Mouse (Mus musculus) splenic B cell, adult 2 months (primary cell): Measurements from ENCODE around the gene S100a8.

Experiments used
- DNase-seq: peaks from one replicate; pipeline ENCODE4 v3.0.0-alpha.2; 2011; ENCODE audit warnings: low read depth, low spot score
- H3K27me3 ChIP-seq: 2 replicates; pipeline ENCODE4 v1.6.1; 2012; ENCODE audit warnings: mild to moderate bottlenecking, low read length, moderate library complexity, mixed read lengths; ENCODE audit not compliant: control insufficient read depth, poor library complexity, insufficient read depth, severe bottlenecking
- H3K36me3 ChIP-seq: 2 replicates; pipeline ENCODE4 v1.6.1; 2012; ENCODE audit warnings: mild to moderate bottlenecking, low read length, moderate library complexity, mixed read lengths; ENCODE audit not compliant: control insufficient read depth, poor library complexity, insufficient read depth, severe bottlenecking

The S100a8 gene

DNA sequence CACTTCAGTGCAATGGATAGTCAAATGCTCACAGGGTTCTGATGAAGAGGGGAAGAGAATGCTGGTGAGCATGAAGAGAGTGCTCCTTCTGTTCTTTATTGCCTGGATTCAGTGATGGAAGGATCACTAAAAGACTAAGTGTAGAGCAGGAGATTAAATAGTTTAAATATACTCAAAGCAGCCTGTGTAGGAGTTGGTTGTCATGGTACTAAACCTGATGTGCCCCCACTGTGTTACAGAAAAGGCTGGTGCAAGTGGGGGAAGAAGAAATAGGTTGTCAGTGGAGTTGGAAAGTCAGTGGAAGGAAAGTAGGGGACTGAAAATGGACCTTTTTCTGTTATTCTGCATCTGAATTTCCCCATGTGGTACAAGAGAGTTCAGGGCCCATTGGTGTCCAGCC is 19.8 kb upstream of the S100a8 start:
- no peak for DNase-seq
- Histone ChIP-seq H3K27me3 (no peaks in the 10 kb centered on the region; the same call in 1 of the 2 replicates), H3K36me3 (no peaks in the 10 kb centered on the region)

- no peaks in the 10 kb centered on the region for H3K36me3 ChIP-seq
- no peak for DNase-seq
- no peaks in the 10 kb centered on the region; the same call in 1 of the 2 replicates for H3K27me3 ChIP-seq
Observed at GRCm38 (mm10) chr3:90649832-90650231, 18.9 kb upstream of the S100a8 start.

- Histone ChIP-seq H3K36me3 (no peaks in the 10 kb centered on the region), H3K27me3 (no peaks in the 10 kb centered on the region; the same call in 1 of the 2 replicates)
- peak; percentile 74 for DNase-seq
Observed at GRCm38 (mm10) chr3:90652878-90653508, 15.8 kb upstream of the S100a8 start.

- no peaks in the 10 kb centered on the region for H3K36me3 ChIP-seq
- no peak for DNase-seq
Observed at GRCm38 (mm10) chr3:90653717-90654116, 15.1 kb upstream of the S100a8 start, which contains the start of gene S100a7a. S100a7a (plus strand) TSS chr3:90654017.

DNA sequence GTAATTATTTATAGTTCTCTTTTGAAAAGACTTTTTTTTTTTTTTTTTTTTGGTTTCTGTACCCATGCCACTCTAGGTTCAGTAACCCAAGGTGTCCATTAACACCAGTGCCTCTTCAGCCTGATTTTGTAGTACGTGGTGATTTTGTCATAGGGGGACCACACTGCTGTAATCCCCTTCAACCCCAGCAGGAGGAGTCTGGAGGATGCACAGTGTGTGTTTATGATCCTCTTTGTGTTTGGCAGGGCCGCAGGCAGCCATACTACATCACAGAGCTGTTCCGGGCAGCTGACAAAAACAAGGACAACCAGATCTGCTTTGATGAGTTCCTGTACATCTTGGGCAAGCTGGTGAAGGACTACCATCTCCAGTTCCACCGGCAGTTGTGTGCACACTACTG is 11.4 kb upstream of the S100a8 start:
- peak; percentile 15 for DNase-seq
- no peaks in the 10 kb centered on the region for H3K36me3 ChIP-seq
- H3K27me3 ChIP-seq: no peaks in the 10 kb centered on the region

More at GRCm38 (mm10) chr3:90653717-90654116, 15.1 kb upstream of the S100a8 start, which contains the start of gene S100a7a:
- no peaks in the 10 kb centered on the region; the same call in 1 of the 2 replicates for H3K27me3 ChIP-seq

GRCm38 (mm10) chr3:90659364-90660044 is 9.3 kb upstream of the S100a8 start:
- Histone ChIP-seq H3K36me3 (no peaks in the 10 kb centered on the region), H3K27me3 (no peaks in the 10 kb centered on the region)
- DNase-seq: no peak

DNA sequence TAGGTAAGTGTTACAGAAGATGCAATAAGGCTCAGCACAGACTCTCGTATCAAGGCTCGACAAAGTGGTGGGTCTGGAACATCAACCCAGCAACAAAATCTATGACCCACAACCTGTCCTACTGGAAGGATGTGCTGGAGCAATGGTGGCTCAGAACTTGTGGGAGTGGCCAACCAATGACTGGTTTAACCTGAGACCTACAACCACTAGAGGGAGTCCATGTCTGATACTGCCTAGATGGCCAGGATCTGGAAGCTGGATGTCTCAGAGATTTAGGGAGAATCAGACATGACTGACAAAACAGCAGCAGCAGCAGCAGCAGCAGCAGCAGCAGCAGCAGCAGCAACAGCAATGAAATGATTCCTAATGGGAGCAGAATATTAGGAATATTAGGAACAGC is 4.6 kb upstream of the S100a8 start:
- peak; percentile 9 for DNase-seq
- Histone ChIP-seq H3K27me3 (no peaks in the 10 kb centered on the region), H3K36me3 (no peaks in the 10 kb centered on the region)

- DNase-seq: no peak
- peaks cover 2% of the 10 kb centered on the region; the same call in 1 of the 2 replicates for H3K27me3 ChIP-seq
- no peaks in the 10 kb centered on the region for H3K36me3 ChIP-seq
Observed at GRCm38 (mm10) chr3:90678656-90679055, 9.9 kb downstream of the S100a8 start.

GRCm38 (mm10) chr3:90683929-90684328 is 15.2 kb downstream of the S100a8 start:
- no peaks in the 10 kb centered on the region for H3K36me3 ChIP-seq
- no peak for DNase-seq
- H3K27me3 ChIP-seq: no peaks in the 10 kb centered on the region

GRCm38 (mm10) chr3:90686835-90687234 is 18.1 kb downstream of the S100a8 start:
- DNase-seq: no peak
- H3K27me3 ChIP-seq: no peaks in the 10 kb centered on the region
- H3K36me3 ChIP-seq: no peaks in the 10 kb centered on the region

- Histone ChIP-seq H3K27me3 (no peaks in the 10 kb centered on the region), H3K36me3 (no peaks in the 10 kb centered on the region)
- no peak for DNase-seq
Observed at GRCm38 (mm10) chr3:90693496-90693895, 24.7 kb downstream of the S100a8 start.

DNA sequence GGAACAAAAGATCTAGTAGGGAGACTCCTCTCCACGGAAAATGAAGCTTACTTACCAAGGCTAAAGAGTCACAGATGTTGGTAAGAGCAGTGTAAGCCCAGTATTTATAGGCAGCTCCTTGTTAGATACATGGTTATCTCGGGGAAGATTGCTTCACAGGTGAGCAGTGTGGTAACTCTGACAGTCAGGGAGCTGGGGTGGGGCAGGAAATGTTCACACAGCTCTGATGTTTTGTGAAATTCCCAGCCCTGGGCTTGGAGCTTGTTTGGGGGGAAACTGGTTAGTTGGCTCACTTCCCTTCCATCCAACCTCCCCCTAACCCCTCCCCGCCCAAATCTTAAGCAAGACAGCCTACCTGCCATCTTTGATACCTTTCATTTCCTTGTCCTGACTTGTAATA is 26.8 kb downstream of the S100a8 start, which contains the start of gene S100a9:
TSS of gene S100a9 (minus strand) at position 109 of the 400 bp plus-strand sequence.
- DNase-seq: no peak
- Histone ChIP-seq H3K27me3 (no peaks in the 10 kb centered on the region), H3K36me3 (no peaks in the 10 kb centered on the region)

GRCm38 (mm10) chr3:90702244-90702643 is 33.5 kb downstream of the S100a8 start:
- Histone ChIP-seq H3K27me3 (no peaks in the 10 kb centered on the region), H3K36me3 (no peaks in the 10 kb centered on the region)
- DNase-seq: no peak

- DNase-seq: peak; percentile 46
- H3K27me3 ChIP-seq: no peaks in the 10 kb centered on the region
- H3K36me3 ChIP-seq: no peaks in the 10 kb centered on the region
Observed at GRCm38 (mm10) chr3:90708523-90709202, 39.9 kb downstream of the S100a8 start.
